Mouse (Mus musculus) heart, embryonic 16.5 days (tissue): ENCODE data around the gene Scml2. TPM values are rescaled to one million over a fixed set of nuclear protein-coding genes. Genes with fewer than 3 reads are reported as not detected.
"Not testable (repeated sequence)": the region's sequence is repeated elsewhere in the genome, so short reads cannot be mapped to it uniquely, and the experiment has no call there.

Source experiments
- ATAC-seq: fragments of 200-750 bp; cut with Nextera tagmentation; replicated peaks from 2 replicates; pipeline ENCODE4 v1.8.0; 2017; ENCODE audit warnings: moderate number of reproducible peaks; ENCODE audit not compliant: insufficient read depth, low FRiP score; ENCODE audit errors: extremely low read depth
- H3K27ac ChIP-seq: fragments of 300-500 bp; sonication (generic); 2 replicates; pipeline ENCODE4 v1.5.1; 2014; ENCODE audit warnings: mild to moderate bottlenecking, low read length, control low read depth, moderate library complexity
- H3K27me3 ChIP-seq: fragments of 300-500 bp; sonication (generic); 2 replicates; pipeline ENCODE4 v1.6.1; 2014; ENCODE audit warnings: low read length, mixed read lengths; ENCODE audit not compliant: control insufficient read depth, insufficient read depth
- H3K36me3 ChIP-seq: fragments of 300-500 bp; sonication (generic); 2 replicates; pipeline ENCODE4 v1.6.1; 2014; ENCODE audit not compliant: control insufficient read depth, insufficient read depth
- H3K4me1 ChIP-seq: fragments of 300-500 bp; sonication (generic); 2 replicates; pipeline ENCODE4 v1.6.1; 2014; ENCODE audit warnings: low read length, mixed read lengths; ENCODE audit not compliant: control insufficient read depth, insufficient read depth
- H3K4me2 ChIP-seq: fragments of 300-500 bp; sonication (generic); 2 replicates; pipeline ENCODE4 v1.6.1; 2014; ENCODE audit warnings: low read depth, mild to moderate bottlenecking, control low read depth, low read length
- H3K4me3 ChIP-seq: fragments of 300-500 bp; sonication (generic); 2 replicates; pipeline ENCODE4 v1.5.1; 2014; ENCODE audit warnings: mild to moderate bottlenecking, control low read depth, low read length
- H3K9ac ChIP-seq: fragments of 300-500 bp; sonication (generic); 2 replicates; pipeline ENCODE4 v1.6.1; 2014; ENCODE audit warnings: low read length, control low read depth
- H3K9me3 ChIP-seq: fragments of 300-500 bp; sonication (generic); replicated peaks from 2 replicates; pipeline ENCODE4 v1.6.1; 2016; ENCODE audit warnings: low read length; ENCODE audit not compliant: control insufficient read depth
- WGBS: fragments of 180-500 bp; shearing (Covaris S2); extraction: QIAGEN DNeasy Blood & Tissue Kit; methylation state at CpG from one replicate; pipeline ENCODE4 v1.1.7; 2014; 5-methylcytosine and 5-hydroxymethylcytosine counted together
- polyA plus RNA-seq: library from polyadenylated mRNA; unstranded; fragments of >200 nt; fragmentation: Nextera tagmentation; extraction: Ambion mirVana; gene quantifications from 2 replicates; pipeline ENCODE4 v1.2.1, GENCODE M21; 2015

The Scml2 gene
- 3.3 and 3.7 TPM in 2 replicates for polyA plus RNA-seq

DNA sequence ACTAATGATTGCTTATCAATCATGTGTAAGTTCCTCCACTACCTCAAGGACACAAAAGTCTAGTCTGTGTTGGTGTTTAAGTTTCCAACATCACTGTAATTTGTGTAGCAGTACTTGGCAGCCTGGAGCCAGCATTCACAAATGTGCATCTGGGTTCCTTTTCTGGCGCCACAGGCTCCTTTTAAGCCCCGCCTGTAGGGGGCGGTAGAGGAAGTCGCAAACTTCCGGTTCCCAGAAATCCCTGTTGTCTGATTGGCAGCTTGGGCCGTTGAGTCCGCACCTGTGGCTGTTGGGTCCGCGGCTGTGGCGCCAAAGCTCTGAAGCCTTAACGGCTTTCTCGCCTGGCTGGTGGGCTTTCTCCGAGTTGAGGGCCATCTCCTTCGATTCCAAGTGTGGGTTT is at the start of gene Scml2:
Gene Scml2 (plus strand): TSS at position 301 of the 400 bp plus-strand sequence.
- H3K4me3 ChIP-seq, H3K27me3 ChIP-seq, H3K9ac ChIP-seq, H3K4me2 ChIP-seq, H3K9me3 ChIP-seq, H3K4me1 ChIP-seq, H3K27ac ChIP-seq, ATAC-seq, H3K36me3 ChIP-seq: not testable (repeated sequence)
- WGBS, result 78% methylated on average over 3 of the region's 14 CpGs

DNA sequence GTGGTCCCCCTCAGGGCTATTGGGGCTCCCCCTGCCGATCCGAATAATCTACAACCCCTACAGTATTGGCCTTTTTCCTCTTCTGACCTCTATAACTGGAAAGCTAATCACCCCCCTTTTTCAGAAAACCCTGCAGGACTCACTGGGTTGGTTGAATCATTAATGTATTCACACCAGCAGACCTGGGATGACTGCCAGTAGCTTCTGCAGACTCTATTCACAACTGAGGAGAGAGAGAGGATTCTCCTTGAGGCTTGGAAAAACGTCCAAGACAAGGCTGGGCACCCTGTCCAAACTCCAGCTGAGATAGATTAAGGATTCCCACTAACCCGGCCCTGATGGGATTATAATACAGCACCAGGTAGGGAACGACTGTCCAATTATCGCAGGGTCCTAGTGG is 41.4 kb upstream of the Scml2 start:
- not testable (repeated sequence) for H3K27ac ChIP-seq, H3K4me2 ChIP-seq, H3K4me1 ChIP-seq, H3K4me3 ChIP-seq, H3K9ac ChIP-seq, ATAC-seq, H3K9me3 ChIP-seq, H3K27me3 ChIP-seq, H3K36me3 ChIP-seq
- WGBS, result 82% methylated on average over 6 of the region's 6 CpGs

DNA sequence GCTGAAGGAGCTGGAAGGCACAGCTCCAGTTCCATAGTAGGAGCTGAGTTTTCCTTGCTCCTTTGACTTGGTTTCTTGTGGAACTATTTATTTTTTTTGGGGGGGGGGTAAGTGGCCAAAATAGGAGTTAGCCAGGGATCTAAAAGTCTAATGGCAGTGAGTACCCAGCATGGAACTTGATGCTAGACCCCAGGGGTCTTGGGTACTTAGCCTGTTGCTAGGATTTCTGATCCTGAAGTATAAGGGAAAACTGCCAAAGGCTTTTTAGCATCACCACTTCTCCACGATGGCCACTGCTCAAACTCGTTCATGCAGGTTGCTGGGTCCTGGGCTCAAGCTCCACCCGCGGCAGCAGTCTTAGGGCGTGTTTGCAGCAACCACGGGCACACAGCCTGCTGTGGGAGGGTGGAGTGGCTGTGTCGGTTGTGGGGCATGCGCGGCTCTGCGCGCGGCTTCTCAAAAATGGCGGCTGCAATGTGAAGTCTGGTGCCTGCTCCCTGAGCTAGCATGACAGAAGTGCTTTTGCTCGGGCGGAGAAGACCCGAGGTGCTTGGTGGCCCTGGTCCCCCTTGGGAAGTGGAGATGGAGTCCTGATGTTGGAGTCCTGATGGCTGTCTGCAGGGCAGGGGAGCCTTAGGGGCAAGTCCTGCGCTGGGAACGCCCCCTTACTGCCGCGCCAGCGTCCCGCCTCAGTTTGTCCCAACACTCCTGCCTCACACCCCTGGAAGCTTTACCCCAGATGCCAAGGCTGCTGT is 45.5 kb downstream of the Scml2 start:
- Histone ChIP-seq H3K9me3 (no peaks in the 10 kb centered on the region), H3K36me3 (no peaks in the 10 kb centered on the region), H3K4me3 (peak overlapping the region; percentile 66), H3K4me1 (no peaks in the 10 kb centered on the region), H3K27me3 (no peaks in the 10 kb centered on the region), H3K4me2 (peak overlapping the region; percentile 59), H3K9ac (peak overlapping the region; percentile 74), H3K27ac (no peak overlapping the region)
- 15% methylated on average over 22 of the region's 22 CpGs for WGBS
- ATAC-seq, result peak; percentile 90

DNA sequence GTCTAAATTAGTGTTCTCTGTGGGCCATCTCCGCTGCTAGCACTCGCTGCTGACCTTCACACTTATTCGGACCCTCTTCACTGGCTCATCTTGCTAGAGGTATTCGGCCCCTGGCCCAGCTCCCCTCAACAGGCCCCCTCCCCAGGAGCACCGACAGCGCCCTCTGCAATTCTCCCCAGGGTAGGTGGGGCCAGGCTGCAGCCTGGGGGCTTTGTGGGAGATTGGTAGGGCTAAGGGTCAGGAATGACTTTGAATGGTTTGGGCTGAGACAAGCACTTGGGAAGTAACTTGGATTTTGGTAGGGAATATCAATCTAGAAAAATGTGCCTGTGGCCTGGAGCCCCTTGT is 46.0 kb downstream of the Scml2 start:
- H3K9ac ChIP-seq, result peak overlapping the region; percentile 74
- no peaks in the 10 kb centered on the region for H3K36me3 ChIP-seq
- peak overlapping the region; percentile 59 for H3K4me2 ChIP-seq
- H3K27ac ChIP-seq, result no peak overlapping the region
- 5% methylated on average over 6 of the region's 6 CpGs for WGBS
- ATAC-seq, result 0 out of 2 replicates have a peak, but pooled peaks have one; percentile 32
- H3K9me3 ChIP-seq, result no peaks in the 10 kb centered on the region
- H3K4me3 ChIP-seq, result peak overlapping the region; percentile 66
- H3K4me1 ChIP-seq, result no peaks in the 10 kb centered on the region
- no peaks in the 10 kb centered on the region for H3K27me3 ChIP-seq

DNA sequence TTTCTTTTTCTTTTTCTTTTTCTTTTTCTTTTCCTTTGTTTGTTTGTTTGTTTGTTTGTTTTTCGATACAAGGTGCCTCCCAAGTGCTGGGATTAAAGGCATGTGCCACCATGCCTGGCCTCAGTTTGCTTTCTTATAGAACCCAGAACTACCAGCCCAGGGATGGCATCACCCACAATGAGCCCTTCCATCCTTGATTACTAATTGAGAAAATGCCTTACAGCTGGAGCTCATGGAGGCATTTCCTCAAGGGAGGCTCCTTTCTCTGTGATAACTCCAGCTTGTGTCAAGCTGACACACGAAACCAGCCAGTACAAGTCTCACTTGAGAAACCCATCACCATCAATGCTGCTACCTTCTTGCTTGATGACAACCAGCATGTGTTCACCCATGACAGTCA is 170.2 kb downstream of the Scml2 start, which contains the start of gene Gm15262:
Gene Gm15262 (plus strand): TSS at position 301 of the 400 bp plus-strand sequence.
- ATAC-seq, H3K27me3 ChIP-seq: not testable (repeated sequence)
- WGBS, result 54% methylated on average over 2 of the region's 2 CpGs

More for the DNA sequence above, 170.2 kb downstream of the Scml2 start, which contains the start of gene Gm15262:
- not testable (repeated sequence) for H3K4me2 ChIP-seq, H3K27ac ChIP-seq, H3K36me3 ChIP-seq, H3K4me1 ChIP-seq, H3K4me3 ChIP-seq, H3K9ac ChIP-seq, H3K9me3 ChIP-seq

Other genes starting within 250 kb of the Scml2 start
- gene Gja6, start 210.1 kb upstream of the Scml2 start, polyA plus RNA-seq, result 0.14 TPM in 1 of 2 replicates, not detected in the other
- gene Cdkl5, start 122.5 kb upstream of the Scml2 start, polyA plus RNA-seq, result 1.9 and 2.2 TPM in 2 replicates
- gene Gm15262, start 170.3 kb downstream of the Scml2 start, polyA plus RNA-seq, result not detected in 2 replicates